Mouse (Mus musculus) 3134 (cell line): ENCODE results near the gene Lce3f.
A peak's percentile ranks its signal among the peaks of the same experiment; 100 is the strongest.

Source experiments
- DNase-seq: peaks from one replicate; pipeline ENCODE4 v3.0.0-alpha.2; 2011; ENCODE audit warnings: low spot score; ENCODE audit not compliant: insufficient read length; ENCODE audit errors: extremely low read depth

Lce3f gene

GRCm38 (mm10) chr3:92991926-92992325 lies at the start of gene Lce3f:
TSS of gene Lce3f (plus strand) at chr3:92992226.
- no peak for DNase-seq

- no peak for DNase-seq
Observed at GRCm38 (mm10) chr3:92944186-92944585, 47.8 kb upstream of the Lce3f start, which contains the start of gene Lce3c. TSS of gene Lce3c (plus strand) at chr3:92944486.

GRCm38 (mm10) chr3:92957090-92957489 lies 34.9 kb upstream of the Lce3f start, which contains the start of gene Lce3d:
TSS of gene Lce3d (plus strand) at chr3:92957390.
- no peak for DNase-seq

- no peak for DNase-seq
Observed at GRCm38 (mm10) chr3:92966761-92967160, 25.3 kb upstream of the Lce3f start, which contains the start of gene Lce3e. TSS of gene Lce3e (plus strand) at chr3:92967061.

- DNase-seq: no peak
Observed at GRCm38 (mm10) chr3:92978484-92978883, 13.5 kb upstream of the Lce3f start.

GRCm38 (mm10) chr3:92998691-92999090 lies 6.7 kb downstream of the Lce3f start:
- no peak for DNase-seq

- DNase-seq: no peak
Observed at GRCm38 (mm10) chr3:93000621-93001020, 8.6 kb downstream of the Lce3f start.

- DNase-seq: no peak
Observed at GRCm38 (mm10) chr3:93002843-93003242, 10.8 kb downstream of the Lce3f start.

GRCm38 (mm10) chr3:93014378-93014801 lies 22.4 kb downstream of the Lce3f start:
- peak; percentile 69 for DNase-seq

GRCm38 (mm10) chr3:93014871-93015270 lies 22.8 kb downstream of the Lce3f start:
- DNase-seq: no peak

- DNase-seq: no peak
Observed at GRCm38 (mm10) chr3:93015460-93016104, 23.6 kb downstream of the Lce3f start, which contains the start of gene Crct1. TSS of gene Crct1 (minus strand) at chr3:93015687.

GRCm38 (mm10) chr3:93018960-93019359 lies 26.9 kb downstream of the Lce3f start, which contains the start of gene Lce1m:
TSS of gene Lce1m (minus strand) at chr3:93019060.
- DNase-seq: no peak

- DNase-seq: no peak
Observed at GRCm38 (mm10) chr3:93021171-93021570, 29.1 kb downstream of the Lce3f start.

GRCm38 (mm10) chr3:93023411-93024184 lies 31.6 kb downstream of the Lce3f start:
- peak; percentile 19 for DNase-seq

- DNase-seq: peak; percentile 79
Observed at GRCm38 (mm10) chr3:93025486-93025885, 33.5 kb downstream of the Lce3f start.

GRCm38 (mm10) chr3:93031450-93031849 lies 39.4 kb downstream of the Lce3f start:
- no peak for DNase-seq
